8 mouse cellular contexts compared by ENCODE assay signal in genomic region chr1:20940151-20940550, GRCm38 (mm10). TPM values are rescaled to one million over a fixed set of nuclear protein-coding genes. Genes with fewer than 3 reads are reported as not detected.
DNase-seq lines count a peak whose midpoint lies in the region; ATAC-seq and TF ChIP-seq lines count a peak whose summit lies in the region.

No protein-coding gene starts in this region.

- DNase-seq in forebrain, embryonic 14.5 days (ENCODE audit: low spot score) = no peak
- no peak for DNase-seq in forebrain, embryonic 11.5 days (ENCODE audit: low spot score)
- peak; percentile 59 for DNase-seq in T-cell, adult 2 months (ENCODE audit: low spot score)
- DNase-seq in heart, postnatal 0 days (ENCODE audit: low spot score) = no peak
- peak; percentile 85 for DNase-seq in liver, adult 2 months (ENCODE audit: extremely low read depth, low read depth, low spot score)
- peak; percentile 19 for DNase-seq in splenic B cell, adult 2 months (ENCODE audit: low read depth, low spot score)
- DNase-seq in right cerebral cortex, postnatal 25 days = no peak

- no peak overlapping the region for H3K4me2 ChIP-seq in forebrain, embryonic 14.5 days (ENCODE audit: low read length)
- no peak overlapping the region for H3K4me2 ChIP-seq in forebrain, embryonic 11.5 days (ENCODE audit: low read depth, low read length, severe bottlenecking)
- H3K4me2 ChIP-seq in heart, postnatal 0 days (ENCODE audit: low read depth, low read length) = peak overlapping the region; percentile 41

- H3K4me3 ChIP-seq in forebrain, embryonic 14.5 days (ENCODE audit: low read depth, low read length) = no peak overlapping the region
- no peak overlapping the region for H3K4me3 ChIP-seq in forebrain, embryonic 11.5 days (ENCODE audit: low read depth, low read length)
- H3K4me3 ChIP-seq in heart, postnatal 0 days (ENCODE audit: low read depth, low read length) = peak overlapping the region; percentile 9; the same call in 1 of the 2 replicates
- H3K4me3 ChIP-seq in liver, adult 2 months (ENCODE audit: insufficient read depth, low read depth, low read length) = no peak overlapping the region

- H3K27me3 ChIP-seq in forebrain, embryonic 14.5 days (replicated peaks; ENCODE audit: control insufficient read depth, insufficient read depth, low read length) = no peaks in the 10 kb centered on the region
- H3K27me3 ChIP-seq in forebrain, embryonic 11.5 days (ENCODE audit: control insufficient read depth, insufficient read depth, low read length) = no peaks in the 10 kb centered on the region
- no peaks in the 10 kb centered on the region for H3K27me3 ChIP-seq in heart, postnatal 0 days (ENCODE audit: control insufficient read depth, insufficient read depth, low read length)
- H3K27me3 ChIP-seq in liver, adult 2 months (ENCODE audit: control insufficient read depth, insufficient read depth, low read length) = no peaks in the 10 kb centered on the region
- no peaks in the 10 kb centered on the region for H3K27me3 ChIP-seq in splenic B cell, adult 2 months (ENCODE audit: control insufficient read depth, insufficient read depth, low read length, poor library complexity, severe bottlenecking)

- ATAC-seq in forebrain, embryonic 14.5 days = peak; percentile 15; the same call in 1 of the 2 replicates
- ATAC-seq in forebrain, embryonic 11.5 days (replicated peaks; ENCODE audit: low FRiP score) = no peak
- peak; percentile 64 for ATAC-seq in heart, postnatal 0 days (ENCODE audit: insufficient read depth, low read depth)
- no peak for ATAC-seq in frontal cortex, adult (ENCODE audit: low TSS enrichment)

- H3K9ac ChIP-seq in forebrain, embryonic 14.5 days (ENCODE audit: low read length) = no peak overlapping the region
- H3K9ac ChIP-seq in forebrain, embryonic 11.5 days (ENCODE audit: low read length) = no peak overlapping the region
- H3K9ac ChIP-seq in heart, postnatal 0 days (replicated peaks; ENCODE audit: low read depth, low read length) = no peak overlapping the region
- peak overlapping the region; percentile 1; the same call in 1 of the 2 replicates for H3K9ac ChIP-seq in liver, adult 2 months (ENCODE audit: low read depth, low read length)

- H3K27ac ChIP-seq in forebrain, embryonic 14.5 days (ENCODE audit: low read depth, low read length) = no peak overlapping the region
- H3K27ac ChIP-seq in forebrain, embryonic 11.5 days (ENCODE audit: low read depth, low read length) = no peak overlapping the region
- no peak overlapping the region for H3K27ac ChIP-seq in heart, postnatal 0 days (ENCODE audit: low read depth)
- H3K27ac ChIP-seq in liver, adult 2 months (replicated peaks; ENCODE audit: insufficient read depth, low read depth, low read length) = no peak overlapping the region

- H3K36me3 ChIP-seq in forebrain, embryonic 14.5 days (ENCODE audit: control insufficient read depth, insufficient read depth, low read length) = peaks cover 6% of the 10 kb centered on the region; the same call in 1 of the 2 replicates
- H3K36me3 ChIP-seq in forebrain, embryonic 11.5 days (ENCODE audit: control insufficient read depth, insufficient read depth, low read length) = no peaks in the 10 kb centered on the region
- no peaks in the 10 kb centered on the region for H3K36me3 ChIP-seq in heart, postnatal 0 days (replicated peaks; ENCODE audit: control insufficient read depth, insufficient read depth, low read length)
- H3K36me3 ChIP-seq in liver, adult 2 months (ENCODE audit: control insufficient read depth, insufficient read depth, low read length) = no peaks in the 10 kb centered on the region
- H3K36me3 ChIP-seq in splenic B cell, adult 2 months (ENCODE audit: control insufficient read depth, insufficient read depth, low read length, poor library complexity, severe bottlenecking) = peaks cover 2% of the 10 kb centered on the region; the same call in 1 of the 2 replicates

- WGBS in forebrain, embryonic 14.5 days = 71% methylated on average over 16 of the region's 16 CpGs
- 63% methylated on average over 16 of the region's 16 CpGs for WGBS in forebrain, embryonic 11.5 days
- 57% methylated on average over 16 of the region's 16 CpGs for WGBS in heart, postnatal 0 days
- 37% methylated on average over 16 of the region's 16 CpGs for WGBS in liver, adult 2 months

- no peak for TF ChIP-seq POLR2A in liver, adult 2 months (IDR thresholded peaks at IDR 0.05; ENCODE audit: extremely low read depth, insufficient read depth, low read length)

- no peaks in the 10 kb centered on the region for H3K79me2 ChIP-seq in liver, adult 2 months (ENCODE audit: control insufficient read depth, insufficient read depth, low read length)

- no peaks in the 10 kb centered on the region for H3K9me3 ChIP-seq in forebrain, embryonic 14.5 days (replicated peaks; ENCODE audit: control insufficient read depth, low read length)
- H3K9me3 ChIP-seq in forebrain, embryonic 11.5 days (ENCODE audit: control insufficient read depth, low read length) = peaks cover 2% of the 10 kb centered on the region; the same call in 1 of the 2 replicates
- no peaks in the 10 kb centered on the region for H3K9me3 ChIP-seq in heart, postnatal 0 days (replicated peaks; ENCODE audit: control insufficient read depth, low read length)

- no peak for TF ChIP-seq EP300 in heart, postnatal 0 days (IDR thresholded peaks at IDR 0.05; ENCODE audit: low read depth)

- H3K4me1 ChIP-seq in forebrain, embryonic 14.5 days (ENCODE audit: control insufficient read depth, insufficient read depth, low read length) = no peaks in the 10 kb centered on the region
- no peaks in the 10 kb centered on the region for H3K4me1 ChIP-seq in forebrain, embryonic 11.5 days (replicated peaks; ENCODE audit: control insufficient read depth, insufficient read depth, low read length)
- peaks cover 3% of the 10 kb centered on the region; the same call in 1 of the 2 replicates for H3K4me1 ChIP-seq in heart, postnatal 0 days (ENCODE audit: control insufficient read depth, insufficient read depth)
- H3K4me1 ChIP-seq in liver, adult 2 months (ENCODE audit: control insufficient read depth, insufficient read depth, low read length) = peaks cover 1% of the 10 kb centered on the region; the same call in 1 of the 2 replicates

- TF ChIP-seq CTCF in heart, postnatal 0 days (IDR thresholded peaks at IDR 0.05; ENCODE audit: low read depth) = no peak; the same call in 1 of the 2 replicates
- TF ChIP-seq CTCF in liver, adult 2 months (IDR thresholded peaks at IDR 0.05; ENCODE audit: low read depth, low read length) = peak; percentile 25; the same call in 1 of the 2 replicates

RNA-seq across cellular contexts. Expression of gene Efhc1, which starts 11.3 kb away (rescaled TPM):
- polyA plus RNA-seq in forebrain, embryonic 14.5 days (2014; fragmentation: Nextera tagmentation; extraction: Ambion mirVana) = 2.6 and 2.7 TPM in 2 replicates
- polyA plus RNA-seq in forebrain, embryonic 11.5 days (2014; fragmentation: Nextera tagmentation; extraction: Ambion mirVana) = 2.1 and 2.9 TPM in 2 replicates
- 0.27 TPM in 1 of 2 replicates, not detected in the other for total RNA-seq in heart, postnatal 0 days (2014; rRNA removed; ENCODE audit: low replicate concordance)
- 0.64 and 1.4 TPM in 2 replicates for polyA plus RNA-seq in heart, postnatal 0 days (2015; fragmentation: Nextera tagmentation; extraction: Ambion mirVana)
- total RNA-seq in liver, adult 2 months (2014; rRNA removed) = 0.09 and 0.20 TPM in 2 replicates
- 0.07 and 0.40 TPM in 2 replicates for polyA plus RNA-seq in liver, adult 2 months (2012; rRNA removed)

RNA-seq across cellular contexts. Expression of gene Paqr8, which starts 49.7 kb away (rescaled TPM):
- 18.7 and 23.0 TPM in 2 replicates for polyA plus RNA-seq in forebrain, embryonic 14.5 days (2014; fragmentation: Nextera tagmentation; extraction: Ambion mirVana)
- 7.3 and 9.3 TPM in 2 replicates for polyA plus RNA-seq in forebrain, embryonic 11.5 days (2014; fragmentation: Nextera tagmentation; extraction: Ambion mirVana)
- 8.7 and 9.6 TPM in 2 replicates for total RNA-seq in heart, postnatal 0 days (2014; rRNA removed; ENCODE audit: low replicate concordance)
- 0.97 and 1.1 TPM in 2 replicates for polyA plus RNA-seq in heart, postnatal 0 days (2015; fragmentation: Nextera tagmentation; extraction: Ambion mirVana)
- total RNA-seq in liver, adult 2 months (2014; rRNA removed) = 0.28 and 0.47 TPM in 2 replicates
- polyA plus RNA-seq in liver, adult 2 months (2012; rRNA removed) = 1.0 and 1.1 TPM in 2 replicates

Comparison
In these comparisons a context has a peak if more than half of its experiments do, and no peak if none do; other contexts are left out.
1. ATAC-seq: peak in forebrain, embryonic 14.5 days (single experiment) and heart, postnatal 0 days (single experiment); none in forebrain, embryonic 11.5 days (single experiment) and frontal cortex, adult (single experiment).
2. DNase-seq: peak in T-cell, adult 2 months (single experiment), liver, adult 2 months (single experiment) and splenic B cell, adult 2 months (single experiment); none in forebrain, embryonic 14.5 days (single experiment), forebrain, embryonic 11.5 days (single experiment), heart, postnatal 0 days (single experiment) and right cerebral cortex, postnatal 25 days (single experiment).